Mouse (Mus musculus): ENCODE data around the gene Map1lc3b. TPM values are rescaled to one million over a fixed set of nuclear protein-coding genes. Genes with fewer than 3 reads are reported as not detected.
A peak's percentile ranks its signal among the peaks of the same experiment; 100 is the strongest.

Map1lc3b gene
- 233 and 265 TPM in 2 replicates for total RNA-seq (2017)

DNA sequence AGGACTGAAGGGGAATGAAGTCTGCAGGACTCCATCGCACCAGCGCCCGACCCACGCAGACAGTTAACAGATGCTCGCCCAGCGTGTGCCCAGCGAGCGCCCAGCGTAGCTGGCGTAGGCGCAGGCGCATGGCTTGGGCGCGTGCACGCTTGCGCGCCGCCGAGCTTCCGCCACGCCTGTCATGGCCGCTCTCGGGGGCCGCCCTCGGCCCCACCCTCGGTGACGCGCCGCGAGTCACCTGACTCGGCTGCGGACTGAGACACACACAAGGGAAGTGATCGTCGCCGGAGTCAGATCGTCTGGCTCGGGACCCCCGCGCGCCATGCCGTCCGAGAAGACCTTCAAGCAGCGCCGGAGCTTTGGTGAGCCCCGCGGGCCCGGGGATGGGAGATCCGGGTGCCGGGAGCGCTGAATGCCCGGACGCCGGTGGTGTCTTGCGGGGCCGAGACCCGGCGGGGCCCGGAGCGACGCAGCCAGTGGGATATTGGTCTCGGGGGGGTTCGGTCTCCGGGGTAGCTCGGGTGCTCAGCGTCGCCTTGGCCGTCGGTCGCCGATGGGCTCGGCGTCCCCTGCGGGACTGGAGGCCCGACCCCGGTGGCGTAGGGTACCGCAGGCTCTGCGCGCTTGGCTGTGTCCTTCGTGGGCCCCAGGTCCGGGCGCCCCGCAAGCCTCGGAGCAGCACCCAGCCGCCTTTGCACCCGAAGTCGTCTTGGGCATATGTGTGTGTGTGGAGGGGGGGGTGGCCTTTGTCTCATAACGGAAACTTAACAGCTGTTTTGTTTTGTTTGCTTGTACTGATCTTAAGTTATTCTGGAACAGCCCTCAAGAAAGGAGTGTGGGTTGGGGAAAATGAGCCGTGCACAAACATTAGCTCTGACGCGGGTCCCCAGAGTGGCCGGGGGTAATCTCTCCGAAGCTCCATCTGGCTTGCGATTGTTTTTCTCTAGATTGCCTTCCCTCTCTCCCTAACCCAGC is at the start of gene Map1lc3b:
Map1lc3b (plus strand) TSS at position 159 of the 975 bp plus-strand sequence.
- peak; percentile 62 for ATAC-seq (ENCODE audit: extremely low read depth, insufficient number of reproducible peaks, low FRiP score, poor library complexity, severe bottlenecking)

DNA sequence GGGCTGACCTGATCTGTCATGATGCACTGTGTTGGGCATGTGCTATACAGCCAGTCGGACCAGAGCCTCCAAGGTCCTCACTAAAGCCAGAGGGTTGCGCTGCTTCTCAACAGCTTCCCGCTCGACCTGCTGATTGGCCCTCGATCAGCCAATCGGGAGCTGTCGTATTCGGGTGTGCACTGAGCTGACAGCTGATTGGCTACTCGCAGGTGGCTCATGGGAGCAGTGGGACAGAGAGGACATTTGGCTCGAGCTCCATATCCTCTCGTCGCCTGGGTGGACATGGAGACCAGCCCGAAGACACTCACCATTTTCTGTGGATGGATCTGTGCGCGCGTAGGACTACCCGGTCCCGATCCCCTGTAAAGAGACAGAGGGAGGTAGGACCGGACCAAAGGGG is 48.3 kb upstream of the Map1lc3b start:
- no peak for ATAC-seq (ENCODE audit: extremely low read depth, insufficient number of reproducible peaks, low FRiP score, poor library complexity, severe bottlenecking)

DNA sequence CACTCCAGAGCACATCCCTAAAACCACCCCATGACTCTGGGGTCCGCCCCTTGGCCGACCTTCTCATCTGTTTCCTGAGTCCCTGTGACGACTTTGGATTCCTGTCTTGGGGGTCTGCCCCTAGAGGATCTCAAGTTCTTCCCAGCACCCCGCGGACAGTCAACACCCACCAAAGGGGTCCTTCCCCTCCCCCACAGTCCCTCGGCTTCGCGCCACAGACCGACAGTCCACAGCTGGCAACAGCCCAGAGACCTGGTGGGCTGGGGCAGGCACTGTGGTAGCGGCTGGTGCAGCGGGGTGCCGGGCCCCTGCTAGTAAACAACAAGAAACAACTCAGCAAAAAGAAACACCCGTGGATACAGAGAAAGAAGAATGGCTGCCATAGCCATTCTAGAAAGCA is 47.3 kb upstream of the Map1lc3b start:
- ATAC-seq (ENCODE audit: extremely low read depth, insufficient number of reproducible peaks, low FRiP score, poor library complexity, severe bottlenecking), result no peak

DNA sequence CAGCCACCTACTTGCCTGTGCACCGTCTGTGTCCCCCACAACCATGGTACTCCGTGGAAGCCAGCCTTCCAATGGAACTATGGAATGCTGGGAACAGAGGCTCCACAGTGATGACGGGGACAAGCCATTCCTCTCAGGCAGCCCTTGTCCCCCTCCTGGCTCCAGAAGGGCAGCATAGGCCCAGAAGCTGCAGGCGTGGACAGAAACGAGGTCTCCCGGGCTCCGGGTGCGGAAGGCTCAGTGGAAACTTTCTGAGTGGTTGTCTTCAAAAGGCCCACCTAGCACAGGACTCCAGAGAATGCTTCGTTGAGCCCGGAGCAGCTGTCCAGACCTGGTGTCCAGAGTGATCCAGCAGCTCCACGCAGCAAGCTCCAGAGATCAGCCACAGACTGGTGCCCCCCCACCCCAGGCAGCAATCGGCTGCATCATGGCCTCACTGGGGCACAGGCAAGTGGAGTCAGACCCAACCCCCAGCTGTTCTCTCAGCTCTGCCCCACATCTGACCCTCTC is 45.8 kb upstream of the Map1lc3b start, which contains the start of gene 1700018B08Rik:
1700018B08Rik (minus strand) TSS at position 45 of the 510 bp plus-strand sequence.
- ATAC-seq (ENCODE audit: extremely low read depth, insufficient number of reproducible peaks, low FRiP score, poor library complexity, severe bottlenecking), result no peak

DNA sequence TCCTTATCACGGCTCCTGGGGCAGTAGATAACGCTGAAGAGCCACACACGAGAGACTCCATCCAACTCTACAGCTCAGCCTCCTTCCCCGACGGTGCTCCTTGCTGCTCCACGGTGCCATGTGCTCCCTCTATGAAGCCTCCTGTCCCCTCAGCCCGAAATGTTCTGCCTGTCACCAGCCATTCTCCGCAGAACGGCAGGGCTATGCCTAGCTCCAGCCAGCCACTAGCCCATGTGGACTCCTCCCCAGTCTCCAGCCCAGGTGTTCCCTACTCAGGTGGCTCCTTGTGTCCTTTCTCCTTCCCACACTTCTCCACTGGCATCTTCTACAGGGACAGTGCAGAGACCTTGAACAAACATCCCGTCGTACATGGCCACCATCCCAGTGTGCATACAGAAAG is 45.2 kb upstream of the Map1lc3b start:
- ATAC-seq (ENCODE audit: extremely low read depth, insufficient number of reproducible peaks, low FRiP score, poor library complexity, severe bottlenecking), result no peak

- peak; percentile 78 for ATAC-seq (ENCODE audit: extremely low read depth, insufficient number of reproducible peaks, low FRiP score, poor library complexity, severe bottlenecking)
Measured at GRCm38 (mm10) chr8:121547132-121547531, 43.0 kb upstream of the Map1lc3b start.

DNA sequence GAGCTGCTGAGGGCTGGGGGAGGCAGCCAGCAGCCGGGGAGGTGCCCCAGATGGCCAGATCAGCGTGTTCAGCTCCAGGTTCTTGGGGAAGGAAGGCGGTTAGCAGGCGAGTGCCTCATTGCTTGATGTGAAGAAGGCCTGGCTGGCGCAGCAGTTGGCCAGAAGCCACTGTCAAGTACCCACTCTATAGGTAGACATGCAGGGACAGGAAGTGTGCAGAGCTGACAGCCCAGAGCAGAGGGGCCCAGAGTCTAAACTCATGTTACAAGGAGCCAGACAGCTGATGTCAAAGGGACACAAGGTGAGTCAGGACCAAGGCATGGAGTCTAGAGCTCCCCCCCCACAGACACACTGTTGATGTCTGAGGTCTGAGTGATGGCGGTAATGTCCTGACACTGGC is 40.1 kb upstream of the Map1lc3b start:
- no peak for ATAC-seq (ENCODE audit: extremely low read depth, insufficient number of reproducible peaks, low FRiP score, poor library complexity, severe bottlenecking)

DNA sequence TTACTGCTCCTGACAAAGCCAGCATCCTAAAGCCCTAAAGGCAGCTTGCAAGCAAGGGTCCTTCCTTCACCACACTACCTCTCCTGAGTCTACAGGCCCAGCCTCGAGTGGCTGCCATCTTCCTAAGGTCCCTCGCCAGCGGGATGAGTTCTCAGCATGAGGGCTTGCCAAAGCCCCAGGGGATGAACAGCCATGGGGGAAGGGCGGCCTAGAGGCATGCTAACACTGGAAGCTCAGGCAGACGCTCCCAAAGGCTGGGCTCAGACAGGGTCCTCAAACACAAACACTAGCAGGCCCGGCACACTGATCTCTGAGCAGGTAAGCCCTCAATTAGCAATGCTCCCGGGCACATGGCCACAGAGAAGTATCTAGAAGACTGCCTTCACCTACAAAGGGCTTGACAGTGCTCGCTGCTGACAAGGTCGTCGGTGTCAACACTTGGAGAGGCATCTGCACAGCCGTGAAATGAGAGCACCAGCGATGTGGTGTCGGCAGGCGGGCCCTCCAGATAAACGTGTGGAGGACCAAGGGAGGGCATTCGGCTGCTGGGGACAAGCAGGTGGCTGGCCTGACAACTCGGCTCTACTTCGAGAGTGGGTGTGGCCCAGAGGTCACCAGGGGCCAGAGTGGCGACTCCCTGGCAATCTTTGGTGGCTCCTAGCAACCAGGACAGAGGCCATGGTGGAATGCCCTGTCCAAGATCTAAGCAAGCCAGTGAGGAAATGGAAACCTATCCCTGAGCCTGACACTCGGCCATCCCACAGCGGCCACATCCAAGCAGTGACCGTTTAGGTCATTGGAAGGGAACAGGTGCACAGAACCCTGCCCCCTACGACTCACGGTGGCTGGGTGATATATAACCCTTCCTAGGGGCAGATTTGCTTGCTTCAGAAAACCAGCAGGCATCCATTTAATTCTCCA is 38.8 kb upstream of the Map1lc3b start:
- ATAC-seq (ENCODE audit: extremely low read depth, insufficient number of reproducible peaks, low FRiP score, poor library complexity, severe bottlenecking), result no peak

GRCm38 (mm10) chr8:121552506-121552905 is 37.7 kb upstream of the Map1lc3b start:
- no peak for ATAC-seq (ENCODE audit: extremely low read depth, insufficient number of reproducible peaks, low FRiP score, poor library complexity, severe bottlenecking)

GRCm38 (mm10) chr8:121553831-121554475 is 36.2 kb upstream of the Map1lc3b start:
- ATAC-seq (ENCODE audit: extremely low read depth, insufficient number of reproducible peaks, low FRiP score, poor library complexity, severe bottlenecking), result no peak

- ATAC-seq (ENCODE audit: extremely low read depth, insufficient number of reproducible peaks, low FRiP score, poor library complexity, severe bottlenecking), result no peak
Measured at GRCm38 (mm10) chr8:121557746-121558145, 32.4 kb upstream of the Map1lc3b start.

- ATAC-seq (ENCODE audit: extremely low read depth, insufficient number of reproducible peaks, low FRiP score, poor library complexity, severe bottlenecking), result no peak
Measured at GRCm38 (mm10) chr8:121558538-121558937, 31.6 kb upstream of the Map1lc3b start.

DNA sequence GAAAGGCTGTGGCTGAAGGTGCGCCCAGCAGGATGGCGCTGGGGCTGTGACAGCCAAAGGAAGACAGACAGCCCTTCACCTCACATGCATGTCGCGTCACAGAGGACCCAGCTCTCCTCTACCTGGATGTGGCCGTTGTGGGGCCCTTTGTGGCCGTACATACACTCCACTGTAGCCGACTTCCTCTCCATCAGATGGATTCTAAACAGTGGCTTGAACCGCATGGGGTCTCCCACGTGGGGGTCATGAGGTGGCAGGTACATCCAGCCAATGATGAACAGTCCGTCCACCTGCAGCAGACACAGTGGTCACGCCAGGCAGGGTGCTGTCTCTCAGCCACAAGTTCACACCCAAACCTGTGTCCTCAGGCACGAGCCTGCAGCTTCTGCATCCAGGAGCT is 30.4 kb upstream of the Map1lc3b start:
- ATAC-seq (ENCODE audit: extremely low read depth, insufficient number of reproducible peaks, low FRiP score, poor library complexity, severe bottlenecking), result no peak

GRCm38 (mm10) chr8:121560432-121561100 is 29.6 kb upstream of the Map1lc3b start:
- ATAC-seq (ENCODE audit: extremely low read depth, insufficient number of reproducible peaks, low FRiP score, poor library complexity, severe bottlenecking), result no peak

- no peak for ATAC-seq (ENCODE audit: extremely low read depth, insufficient number of reproducible peaks, low FRiP score, poor library complexity, severe bottlenecking)
Measured at GRCm38 (mm10) chr8:121561636-121562345, 28.4 kb upstream of the Map1lc3b start.

DNA sequence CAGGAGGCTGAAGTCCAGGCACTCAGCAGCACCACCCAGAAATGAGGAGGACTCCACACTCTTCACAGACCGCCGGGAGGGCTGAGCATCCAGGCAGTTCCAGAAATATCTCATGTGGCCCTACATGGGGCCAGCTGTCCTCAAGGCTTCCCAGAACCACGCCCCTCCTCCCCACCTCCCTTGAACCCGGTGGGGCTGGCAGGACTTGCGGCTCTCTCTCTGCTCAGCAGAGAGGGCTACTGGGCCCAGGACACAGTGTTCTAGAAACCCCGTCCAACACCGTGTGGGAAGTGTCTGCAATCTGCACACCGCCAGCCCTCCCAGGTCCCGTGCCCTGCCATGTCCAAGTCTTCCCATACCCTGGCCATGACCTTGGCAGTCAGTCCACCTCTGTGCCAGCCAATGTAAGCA is 27.2 kb upstream of the Map1lc3b start:
- ATAC-seq (ENCODE audit: extremely low read depth, insufficient number of reproducible peaks, low FRiP score, poor library complexity, severe bottlenecking), result no peak

- no peak for ATAC-seq (ENCODE audit: extremely low read depth, insufficient number of reproducible peaks, low FRiP score, poor library complexity, severe bottlenecking)
Measured at GRCm38 (mm10) chr8:121563701-121564100, 26.5 kb upstream of the Map1lc3b start.

GRCm38 (mm10) chr8:121568321-121568720 is 21.8 kb upstream of the Map1lc3b start:
- no peak for ATAC-seq (ENCODE audit: extremely low read depth, insufficient number of reproducible peaks, low FRiP score, poor library complexity, severe bottlenecking)

All from neutrophil, adult 5-6 weeks (primary cell).